Comparison of ENCODE assay signal across 9 mouse cellular contexts in genomic region chr9:78700691-78701090, GRCm38 (mm10).
DNase-seq lines count a peak whose midpoint lies in the region; ATAC-seq and TF ChIP-seq lines count a peak whose summit lies in the region.
"Had no signal": no experiment of that assay in that cellular context is flagged by ENCODE, and none has a peak within 500 bp of the region (broad histone marks: within the 10 kb centered on the region; RNA-seq: fewer than 3 reads in every experiment).

No protein-coding gene starts in this region.

- no peaks in the 10 kb centered on the region for H3K9me3 ChIP-seq in liver, embryonic 12.5 days (replicated peaks)
- no peaks in the 10 kb centered on the region for H3K9me3 ChIP-seq in kidney, postnatal 0 days (replicated peaks; ENCODE audit: low read length)
- no peaks in the 10 kb centered on the region for H3K9me3 ChIP-seq in liver, embryonic 11.5 days (ENCODE audit: control insufficient read depth, low read length)

- no peak overlapping the region for H3K27ac ChIP-seq in liver, embryonic 12.5 days
- H3K27ac ChIP-seq in kidney, postnatal 0 days, result no peak overlapping the region
- no peak overlapping the region for H3K27ac ChIP-seq in liver, embryonic 11.5 days (ENCODE audit: low read depth, low read length)
- H3K27ac ChIP-seq: limb, embryonic 12.5 days had no signal

- H3K9ac ChIP-seq in liver, embryonic 12.5 days, result no peak overlapping the region
- H3K9ac ChIP-seq in kidney, postnatal 0 days (ENCODE audit: low read depth, low read length), result no peak overlapping the region
- H3K9ac ChIP-seq in liver, embryonic 11.5 days (ENCODE audit: low read depth, low read length), result no peak overlapping the region
- H3K9ac ChIP-seq: limb, embryonic 12.5 days had no signal

- H3K4me1 ChIP-seq in liver, embryonic 12.5 days, result no peaks in the 10 kb centered on the region
- H3K4me1 ChIP-seq in kidney, postnatal 0 days (replicated peaks; ENCODE audit: insufficient read depth, low read length), result no peaks in the 10 kb centered on the region
- no peaks in the 10 kb centered on the region for H3K4me1 ChIP-seq in liver, embryonic 11.5 days (replicated peaks; ENCODE audit: control insufficient read depth, insufficient read depth, low read length)
- H3K4me1 ChIP-seq: limb, embryonic 12.5 days had no signal

- DNase-seq in liver, result peak; percentile 61
- peak; percentile 49 for DNase-seq in adipocyte (ENCODE audit: low spot score)
- peak; percentile 83 for DNase-seq in embryo, embryonic 10.5 days (ENCODE audit: low spot score)
- DNase-seq in kidney, postnatal 0 days (ENCODE audit: low spot score), result peak; percentile 57
- peak; percentile 47 for DNase-seq in liver, embryonic 11.5 days (ENCODE audit: low spot score)
- peak; percentile 46 to 69 for DNase-seq in right cerebral cortex, postnatal 10 days (ENCODE audit: low spot score in 2 of 2)
- DNase-seq in urinary bladder, postnatal 25 days (ENCODE audit: low spot score), result peak; percentile 69

- 0% methylated on average over 1 of the region's 1 CpGs for WGBS in liver, embryonic 12.5 days (ENCODE audit: insufficient replicate concordance)
- 3% methylated on average over 1 of the region's 1 CpGs for WGBS in kidney, postnatal 0 days
- 7% methylated on average over 1 of the region's 1 CpGs for WGBS in liver, embryonic 11.5 days

- no peak for ATAC-seq in liver, embryonic 12.5 days
- ATAC-seq in kidney, postnatal 0 days (replicated peaks; ENCODE audit: low FRiP score, low read depth), result no peak
- no peak for ATAC-seq in liver, embryonic 11.5 days (replicated peaks; ENCODE audit: low FRiP score)

- H3K36me3 ChIP-seq in liver, embryonic 12.5 days, result no peaks in the 10 kb centered on the region
- H3K36me3 ChIP-seq in kidney, postnatal 0 days (ENCODE audit: insufficient read depth, low read length), result no peaks in the 10 kb centered on the region
- no peaks in the 10 kb centered on the region for H3K36me3 ChIP-seq in liver, embryonic 11.5 days (ENCODE audit: control insufficient read depth, insufficient read depth, low read length)
- H3K36me3 ChIP-seq: limb, embryonic 12.5 days had no signal

- TF ChIP-seq CTCF in kidney, postnatal 0 days (IDR thresholded peaks at IDR 0.05; ENCODE audit: low read depth), result peak; percentile 75

- no peaks in the 10 kb centered on the region for H3K27me3 ChIP-seq in liver, embryonic 12.5 days (replicated peaks)
- H3K27me3 ChIP-seq in kidney, postnatal 0 days (ENCODE audit: insufficient read depth, low read length), result no peaks in the 10 kb centered on the region
- no peaks in the 10 kb centered on the region for H3K27me3 ChIP-seq in liver, embryonic 11.5 days (replicated peaks; ENCODE audit: control insufficient read depth, insufficient read depth, low read length)
- H3K27me3 ChIP-seq: limb, embryonic 12.5 days had no signal

- no peak overlapping the region for H3K4me2 ChIP-seq in liver, embryonic 12.5 days
- H3K4me2 ChIP-seq in kidney, postnatal 0 days (ENCODE audit: low read length), result no peak overlapping the region
- no peak overlapping the region for H3K4me2 ChIP-seq in liver, embryonic 11.5 days
- H3K4me2 ChIP-seq: limb, embryonic 12.5 days had no signal

- no peak overlapping the region for H3K4me3 ChIP-seq in liver, embryonic 12.5 days
- H3K4me3 ChIP-seq in kidney, postnatal 0 days (replicated peaks; ENCODE audit: low read depth, low read length), result no peak overlapping the region
- H3K4me3 ChIP-seq in liver, embryonic 11.5 days (ENCODE audit: low read depth, low read length), result no peak overlapping the region
- H3K4me3 ChIP-seq: limb, embryonic 12.5 days had no signal
